In the genomic region with DNA sequence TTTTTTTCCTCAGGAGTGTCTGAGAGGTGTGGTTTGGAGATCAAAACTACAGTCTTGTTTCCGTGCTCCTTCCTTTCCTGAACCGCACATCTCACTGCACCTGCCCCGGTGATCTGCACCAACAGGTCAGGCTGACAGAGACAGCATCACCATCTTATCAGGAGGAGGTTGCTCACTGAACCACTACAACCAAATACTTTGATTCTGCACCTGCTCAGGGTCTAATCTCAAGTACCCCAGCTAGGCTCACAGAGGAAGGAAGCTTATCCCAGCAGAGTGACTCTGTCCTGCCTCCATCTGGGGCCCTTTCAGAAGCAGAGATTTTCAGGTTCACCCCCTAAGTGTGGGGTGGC, we compare ENCODE assay signal across 8 mouse cellular contexts. TPM values are rescaled to one million over a fixed set of nuclear protein-coding genes. Genes with fewer than 3 reads are reported as not detected.
DNase-seq lines count a peak whose midpoint lies in the region; ATAC-seq and TF ChIP-seq lines count a peak whose summit lies in the region.

No protein-coding gene starts in this region.

- no peak overlapping the region for H3K9ac ChIP-seq in kidney, embryonic 14.5 days (ENCODE audit: low read depth, low read length)
- H3K9ac ChIP-seq in embryonic facial prominence, embryonic 11.5 days (replicated peaks; ENCODE audit: low read length) = no peak overlapping the region
- H3K9ac ChIP-seq in intestine, postnatal 0 days (ENCODE audit: low read depth, low read length) = no peak overlapping the region
- no peak overlapping the region; the same call in 1 of the 2 replicates for H3K9ac ChIP-seq in neural tube, embryonic 13.5 days

- no peak for ATAC-seq in kidney, embryonic 14.5 days (ENCODE audit: low FRiP score, low TSS enrichment)
- no peak for ATAC-seq in embryonic facial prominence, embryonic 11.5 days (replicated peaks; ENCODE audit: insufficient number of reproducible peaks, low FRiP score, low TSS enrichment, low read depth)
- ATAC-seq in intestine, postnatal 0 days = peak; percentile 35; the same call in 1 of the 2 replicates
- ATAC-seq in neural tube, embryonic 13.5 days (ENCODE audit: low read depth) = no peak; the same call in 1 of the 2 replicates

- no peaks in the 10 kb centered on the region for H3K9me3 ChIP-seq in kidney, embryonic 14.5 days (ENCODE audit: control insufficient read depth, low read length)
- H3K9me3 ChIP-seq in embryonic facial prominence, embryonic 11.5 days (replicated peaks; ENCODE audit: control insufficient read depth, low read length) = no peaks in the 10 kb centered on the region
- H3K9me3 ChIP-seq in intestine, postnatal 0 days (ENCODE audit: control insufficient read depth) = no peaks in the 10 kb centered on the region
- no peaks in the 10 kb centered on the region for H3K9me3 ChIP-seq in neural tube, embryonic 13.5 days

- no peak for DNase-seq in kidney, adult 18-20 months
- no peak for DNase-seq in embryonic facial prominence, embryonic 11.5 days (ENCODE audit: low spot score)
- DNase-seq in frontal cortex, postnatal 10 days (ENCODE audit: low spot score in 2 of 2) = no peak
- DNase-seq in right cerebral cortex, postnatal 36 days (ENCODE audit: low spot score in 2 of 2) = no peak
- no peak for DNase-seq in kidney, adult 11 months

- TF ChIP-seq CTCF in intestine, postnatal 0 days (IDR thresholded peaks at IDR 0.05; ENCODE audit: low read depth) = no peak

- peak overlapping the region; percentile 76 for H3K4me3 ChIP-seq in kidney, embryonic 14.5 days (ENCODE audit: low read length)
- peak overlapping the region; percentile 63; the same call in 1 of the 2 replicates for H3K4me3 ChIP-seq in embryonic facial prominence, embryonic 11.5 days (ENCODE audit: low read depth, low read length)
- peak overlapping the region; percentile 79 for H3K4me3 ChIP-seq in intestine, postnatal 0 days (ENCODE audit: low read depth, low read length)
- H3K4me3 ChIP-seq in neural tube, embryonic 13.5 days = peak overlapping the region; percentile 64

- 7% methylated on average over 3 of the region's 3 CpGs for WGBS in kidney, embryonic 14.5 days
- 2% methylated on average over 3 of the region's 3 CpGs for WGBS in embryonic facial prominence, embryonic 11.5 days
- WGBS in intestine, postnatal 0 days = 2% methylated on average over 3 of the region's 3 CpGs
- WGBS in neural tube, embryonic 13.5 days = 6% methylated on average over 3 of the region's 3 CpGs

- H3K36me3 ChIP-seq in kidney, embryonic 14.5 days (ENCODE audit: control insufficient read depth, insufficient read depth, low read length) = no peaks in the 10 kb centered on the region
- H3K36me3 ChIP-seq in embryonic facial prominence, embryonic 11.5 days (replicated peaks; ENCODE audit: control insufficient read depth, insufficient read depth, low read depth, low read length) = no peaks in the 10 kb centered on the region
- H3K36me3 ChIP-seq in intestine, postnatal 0 days (ENCODE audit: control insufficient read depth, insufficient read depth) = no peaks in the 10 kb centered on the region
- no peaks in the 10 kb centered on the region for H3K36me3 ChIP-seq in neural tube, embryonic 13.5 days

- H3K4me2 ChIP-seq in kidney, embryonic 14.5 days (replicated peaks; ENCODE audit: low read depth, low read length) = peak overlapping the region; percentile 94
- peak overlapping the region; percentile 75 for H3K4me2 ChIP-seq in embryonic facial prominence, embryonic 11.5 days (ENCODE audit: low read depth, low read length)
- peak overlapping the region; percentile 96 for H3K4me2 ChIP-seq in intestine, postnatal 0 days (replicated peaks; ENCODE audit: low read depth)
- H3K4me2 ChIP-seq in neural tube, embryonic 13.5 days = peak overlapping the region; percentile 96

- no peaks in the 10 kb centered on the region for H3K27me3 ChIP-seq in kidney, embryonic 14.5 days (ENCODE audit: control insufficient read depth, insufficient read depth, low read length)
- H3K27me3 ChIP-seq in embryonic facial prominence, embryonic 11.5 days (ENCODE audit: control insufficient read depth, insufficient read depth, low read length) = no peaks in the 10 kb centered on the region
- H3K27me3 ChIP-seq in intestine, postnatal 0 days (replicated peaks; ENCODE audit: control insufficient read depth, insufficient read depth, low read length) = no peaks in the 10 kb centered on the region
- H3K27me3 ChIP-seq in neural tube, embryonic 13.5 days = no peaks in the 10 kb centered on the region

- H3K27ac ChIP-seq in kidney, embryonic 14.5 days (ENCODE audit: low read depth, low read length) = peak overlapping the region; percentile 37; the same call in 1 of the 2 replicates
- no peak overlapping the region for H3K27ac ChIP-seq in embryonic facial prominence, embryonic 11.5 days (replicated peaks; ENCODE audit: low read depth, low read length)
- H3K27ac ChIP-seq in intestine, postnatal 0 days (ENCODE audit: low read depth, low read length) = peak overlapping the region; percentile 87
- no peak overlapping the region for H3K27ac ChIP-seq in neural tube, embryonic 13.5 days (replicated peaks)

- peaks cover 22% of the 10 kb centered on the region; the same call in 1 of the 2 replicates for H3K4me1 ChIP-seq in kidney, embryonic 14.5 days (ENCODE audit: control insufficient read depth, insufficient read depth, low read length)
- H3K4me1 ChIP-seq in embryonic facial prominence, embryonic 11.5 days (ENCODE audit: control insufficient read depth, insufficient read depth, low read length) = no peaks in the 10 kb centered on the region
- 0 out of 2 replicates have a peak, but pooled peaks cover 4% of the 10 kb centered on the region for H3K4me1 ChIP-seq in intestine, postnatal 0 days (replicated peaks; ENCODE audit: control insufficient read depth, insufficient read depth, low read length)
- H3K4me1 ChIP-seq in neural tube, embryonic 13.5 days (replicated peaks) = peaks cover 17% of the 10 kb centered on the region

RNA-seq across cellular contexts. Expression of a gene that starts 0.6 kb away (rescaled TPM):
- 12.9 and 20.9 TPM in 2 replicates for polyA plus RNA-seq in kidney, embryonic 14.5 days (2014; fragmentation: Nextera tagmentation; extraction: Ambion mirVana)
- polyA plus RNA-seq in embryonic facial prominence, embryonic 11.5 days (2014; fragmentation: Nextera tagmentation; extraction: Ambion mirVana) = 5.9 and 6.4 TPM in 2 replicates
- 12.8 and 15.6 TPM in 2 replicates for polyA plus RNA-seq in intestine, postnatal 0 days (2015; fragmentation: Nextera tagmentation; extraction: Ambion mirVana)
- 8.4 TPM in 2 replicates for polyA plus RNA-seq in neural tube, embryonic 13.5 days (2015; fragmentation: Nextera tagmentation; extraction: Ambion mirVana)

Comparison
In these comparisons a context has a peak if more than half of its experiments do, and no peak if none do; other contexts are left out.
1. H3K27ac ChIP-seq: peak in kidney, embryonic 14.5 days (single experiment) and intestine, postnatal 0 days (single experiment); none in embryonic facial prominence, embryonic 11.5 days (single experiment) and neural tube, embryonic 13.5 days (single experiment).
2. Peak in every context shown above with its lines, with median percentiles within 50 percentile points of each other: H3K4me2 ChIP-seq and H3K4me3 ChIP-seq.